Mouse (Mus musculus): ENCODE measurements around the gene Uggt1. TPM values are rescaled to one million over a fixed set of nuclear protein-coding genes. Genes with fewer than 3 reads are reported as not detected.

Uggt1 gene
- polyA plus RNA-seq, 1 experiment from 2014 or later = 59.8 TPM

GRCm38 (mm10) chr1:36230919-36231705 is 13.4 kb downstream of the Uggt1 start:
- Histone ChIP-seq H3K4me2 (no peak overlapping the region), H3K36me3 (replicated peaks) (peaks cover 53% of the 10 kb centered on the region), H3K27me3 (no peaks in the 10 kb centered on the region), H3K4me1 (no peaks in the 10 kb centered on the region), H3K9me3 (no peaks in the 10 kb centered on the region), H3K4me3 (replicated peaks) (no peak overlapping the region), H3K27ac (no peak overlapping the region), H3K9ac (no peak overlapping the region)
- WGBS = 90% methylated on average over 7 of the region's 7 CpGs
- no peak for ATAC-seq (ENCODE audit: low FRiP score)

- no peak overlapping the region for H3K4me2 ChIP-seq
- H3K4me3 ChIP-seq (replicated peaks) = no peak overlapping the region
- ATAC-seq (ENCODE audit: low FRiP score) = no peak
- no peaks in the 10 kb centered on the region for H3K27me3 ChIP-seq
- WGBS = 90% methylated on average over 9 of the region's 9 CpGs
- H3K9me3 ChIP-seq = no peaks in the 10 kb centered on the region
- no peaks in the 10 kb centered on the region for H3K4me1 ChIP-seq
- no peak overlapping the region for H3K27ac ChIP-seq
- peaks cover 64% of the 10 kb centered on the region for H3K36me3 ChIP-seq (replicated peaks)
- H3K9ac ChIP-seq = no peak overlapping the region
These were observed 16.1 kb downstream of the Uggt1 start for GRCm38 (mm10) chr1:36228461-36228860.

DNA sequence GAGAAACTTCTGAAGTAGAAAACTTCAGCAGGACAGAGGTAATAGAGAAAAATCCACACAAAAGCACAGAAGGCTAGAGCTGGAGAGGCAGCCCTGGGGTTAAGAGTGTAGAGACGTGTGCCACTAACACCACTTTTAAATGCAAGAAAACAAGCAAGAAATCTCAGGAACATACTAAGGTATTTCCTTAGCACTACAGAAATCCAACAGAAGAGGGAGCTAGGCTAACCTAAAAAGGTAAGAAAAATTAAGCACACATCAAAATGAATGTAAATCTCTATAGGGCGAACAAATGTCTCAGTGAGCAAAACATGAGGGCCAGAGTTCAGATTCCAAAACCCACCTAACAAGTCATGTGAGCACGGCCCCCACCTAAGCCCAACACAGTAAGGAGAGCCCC is 19.9 kb downstream of the Uggt1 start:
- Histone ChIP-seq H3K9me3 (no peaks in the 10 kb centered on the region), H3K4me1 (no peaks in the 10 kb centered on the region), H3K36me3 (replicated peaks) (peaks cover 75% of the 10 kb centered on the region), H3K9ac (no peak overlapping the region), H3K27ac (no peak overlapping the region), H3K4me3 (replicated peaks) (no peak overlapping the region), H3K27me3 (no peaks in the 10 kb centered on the region), H3K4me2 (no peak overlapping the region)
- ATAC-seq (ENCODE audit: low FRiP score) = no peak
- WGBS = 90% methylated on average over 3 of the region's 3 CpGs

DNA sequence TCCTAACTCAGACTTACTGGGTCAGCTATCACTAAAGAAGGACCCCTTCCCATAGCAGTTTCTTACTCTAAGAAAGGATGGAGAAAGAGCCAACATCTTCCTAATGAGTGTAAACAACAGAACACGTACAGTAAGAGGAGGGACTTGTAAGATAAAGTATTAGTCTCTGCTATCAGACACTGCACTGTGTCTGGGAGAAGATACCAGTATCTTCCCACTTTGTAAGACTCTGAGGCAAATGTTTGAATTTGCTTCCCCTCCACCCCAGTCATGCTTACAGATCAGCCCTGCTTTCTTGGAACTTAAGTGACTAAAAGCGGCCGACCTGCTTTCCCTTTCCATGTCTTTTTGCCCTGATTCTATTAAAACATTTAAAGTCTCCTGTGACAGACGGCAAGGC is 30.2 kb downstream of the Uggt1 start:
- H3K9ac ChIP-seq = no peak overlapping the region
- H3K36me3 ChIP-seq (replicated peaks) = peaks cover 44% of the 10 kb centered on the region
- no peak overlapping the region for H3K4me3 ChIP-seq (replicated peaks)
- no peaks in the 10 kb centered on the region for H3K4me1 ChIP-seq
- no peak for ATAC-seq (ENCODE audit: low FRiP score)
- no peak overlapping the region for H3K27ac ChIP-seq
- whole genome bisulfite sequencing = 89% methylated on average over 4 of the region's 4 CpGs
- no peaks in the 10 kb centered on the region for H3K9me3 ChIP-seq
- no peak overlapping the region for H3K4me2 ChIP-seq
- no peaks in the 10 kb centered on the region for H3K27me3 ChIP-seq

DNA sequence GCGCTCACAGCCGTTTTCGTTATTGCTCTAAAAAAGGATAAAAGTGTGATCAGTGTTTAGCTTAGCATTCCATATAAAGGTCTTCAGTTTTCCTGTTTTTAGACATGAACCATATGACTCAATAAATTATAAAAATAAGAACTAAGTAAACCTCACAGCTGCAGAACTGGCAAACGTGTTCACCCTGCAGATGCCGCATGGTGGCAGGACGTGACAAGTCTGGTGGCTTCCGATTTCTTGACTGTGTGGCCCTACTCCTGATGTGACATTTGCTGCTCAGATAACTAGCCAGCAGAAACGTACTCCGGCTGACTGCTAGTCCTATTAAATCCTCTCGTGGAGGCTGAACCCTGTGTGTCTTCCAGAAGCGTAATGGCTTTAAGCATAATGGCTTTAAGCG is 42.8 kb downstream of the Uggt1 start:
- no peaks in the 10 kb centered on the region for H3K9me3 ChIP-seq
- WGBS = 94% methylated on average over 12 of the region's 12 CpGs
- ATAC-seq (ENCODE audit: low FRiP score) = no peak
- no peak overlapping the region for H3K4me3 ChIP-seq (replicated peaks)
- H3K36me3 ChIP-seq (replicated peaks) = peaks cover 56% of the 10 kb centered on the region
- H3K4me1 ChIP-seq = no peaks in the 10 kb centered on the region
- no peaks in the 10 kb centered on the region for H3K27me3 ChIP-seq
- H3K27ac ChIP-seq = no peak overlapping the region
- H3K4me2 ChIP-seq = no peak overlapping the region
- no peak overlapping the region for H3K9ac ChIP-seq

DNA sequence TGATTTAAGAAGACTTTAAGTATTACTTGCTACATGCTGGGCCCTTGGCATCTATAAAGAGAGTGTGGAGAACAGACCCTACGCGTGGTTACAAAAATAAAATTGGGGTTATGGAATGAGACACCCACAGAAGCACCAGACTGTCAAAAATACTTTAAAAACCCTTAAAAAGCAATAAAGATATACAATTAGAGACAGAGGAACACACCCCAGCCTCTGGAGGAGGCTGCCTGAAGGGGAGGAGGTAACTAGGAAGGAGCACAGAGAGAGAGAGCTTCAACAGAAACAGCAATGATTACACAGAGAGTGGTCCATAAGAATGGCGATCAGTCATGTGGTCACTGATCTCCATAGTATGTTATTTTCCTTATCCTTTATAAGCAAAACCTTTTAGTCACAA is 50.0 kb downstream of the Uggt1 start:
- no peaks in the 10 kb centered on the region for H3K4me1 ChIP-seq
- H3K9me3 ChIP-seq = no peaks in the 10 kb centered on the region
- H3K27me3 ChIP-seq = no peaks in the 10 kb centered on the region
- WGBS = 94% methylated on average over 3 of the region's 3 CpGs
- ATAC-seq (ENCODE audit: low FRiP score) = no peak
- no peak overlapping the region for H3K4me2 ChIP-seq
- H3K9ac ChIP-seq = no peak overlapping the region
- no peak overlapping the region for H3K4me3 ChIP-seq (replicated peaks)
- no peak overlapping the region for H3K27ac ChIP-seq
- peaks cover 93% of the 10 kb centered on the region for H3K36me3 ChIP-seq (replicated peaks)

DNA sequence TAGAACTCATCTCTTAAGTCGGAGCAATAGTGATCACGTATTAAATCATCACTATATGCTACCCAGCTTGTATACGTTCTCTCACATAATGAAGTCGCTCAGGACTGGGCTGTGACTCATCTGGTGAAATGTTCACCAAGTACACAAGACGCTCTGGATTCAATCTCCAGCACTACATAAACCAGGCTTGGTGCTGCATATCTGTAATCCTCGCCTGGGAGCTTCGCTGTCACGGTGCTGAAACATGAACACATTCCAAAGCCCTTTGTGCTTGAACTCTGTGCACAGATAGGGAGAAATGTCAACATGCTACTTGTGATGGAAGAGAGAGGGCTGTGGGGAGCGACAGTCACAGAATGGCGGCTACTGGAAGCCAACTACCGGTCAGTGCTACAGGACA is 52.6 kb downstream of the Uggt1 start:
- H3K4me1 ChIP-seq = no peaks in the 10 kb centered on the region
- H3K4me3 ChIP-seq (replicated peaks) = no peak overlapping the region
- no peak overlapping the region for H3K27ac ChIP-seq
- WGBS = 96% methylated on average over 11 of the region's 11 CpGs
- H3K36me3 ChIP-seq (replicated peaks) = peaks cover 92% of the 10 kb centered on the region
- H3K9ac ChIP-seq = no peak overlapping the region
- H3K4me2 ChIP-seq = no peak overlapping the region
- ATAC-seq (ENCODE audit: low FRiP score) = no peak
- H3K27me3 ChIP-seq = no peaks in the 10 kb centered on the region
- H3K9me3 ChIP-seq = no peaks in the 10 kb centered on the region

GRCm38 (mm10) chr1:36180038-36180437 is 64.5 kb downstream of the Uggt1 start:
- Histone ChIP-seq H3K27me3 (no peaks in the 10 kb centered on the region), H3K27ac (no peak overlapping the region), H3K4me1 (no peaks in the 10 kb centered on the region), H3K9ac (no peak overlapping the region), H3K4me2 (no peak overlapping the region), H3K9me3 (no peaks in the 10 kb centered on the region), H3K36me3 (replicated peaks) (peaks cover 85% of the 10 kb centered on the region), H3K4me3 (replicated peaks) (no peak overlapping the region)
- WGBS = 87% methylated on average over 5 of the region's 5 CpGs
- ATAC-seq (ENCODE audit: low FRiP score) = no peak

DNA sequence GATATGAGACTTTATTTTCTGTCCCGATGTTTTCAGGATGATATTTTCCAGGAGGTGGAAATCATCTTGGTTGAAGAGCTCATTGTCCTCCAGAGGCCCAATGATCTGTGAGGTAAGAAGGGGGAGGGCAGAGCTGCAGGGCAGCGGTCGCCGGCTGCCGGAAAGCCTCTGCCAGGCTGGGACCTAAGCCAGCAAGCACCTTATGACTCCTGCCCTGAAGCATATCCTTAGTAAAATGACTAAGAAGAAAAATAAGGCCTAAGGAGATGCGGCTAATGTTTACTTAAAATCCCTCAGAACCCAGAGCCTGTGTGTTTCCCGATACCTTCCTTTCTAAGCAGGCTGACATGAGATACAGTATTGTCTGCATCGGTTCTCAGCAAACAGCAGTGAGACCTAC is 71.1 kb downstream of the Uggt1 start:
- no peak overlapping the region for H3K9ac ChIP-seq
- H3K27ac ChIP-seq = no peak overlapping the region
- H3K27me3 ChIP-seq = no peaks in the 10 kb centered on the region
- H3K9me3 ChIP-seq = no peaks in the 10 kb centered on the region
- 94% methylated on average over 8 of the region's 8 CpGs for WGBS
- no peak overlapping the region for H3K4me3 ChIP-seq (replicated peaks)
- no peaks in the 10 kb centered on the region for H3K4me1 ChIP-seq
- no peak overlapping the region for H3K4me2 ChIP-seq
- no peak for ATAC-seq (ENCODE audit: low FRiP score)
- H3K36me3 ChIP-seq (replicated peaks) = peaks cover 85% of the 10 kb centered on the region

- Histone ChIP-seq H3K4me1 (no peaks in the 10 kb centered on the region), H3K27me3 (no peaks in the 10 kb centered on the region), H3K36me3 (replicated peaks) (peaks cover 81% of the 10 kb centered on the region), H3K27ac (no peak overlapping the region), H3K9me3 (no peaks in the 10 kb centered on the region), H3K9ac (no peak overlapping the region), H3K4me3 (replicated peaks) (no peak overlapping the region), H3K4me2 (no peak overlapping the region)
- ATAC-seq (ENCODE audit: low FRiP score) = no peak
- WGBS = 93% methylated on average over 6 of the region's 6 CpGs
These were observed 71.6 kb downstream of the Uggt1 start for GRCm38 (mm10) chr1:36172941-36173340.

GRCm38 (mm10) chr1:36162687-36163086 is 81.8 kb downstream of the Uggt1 start:
- H3K27me3 ChIP-seq = no peaks in the 10 kb centered on the region
- no peak overlapping the region for H3K27ac ChIP-seq
- no peak overlapping the region for H3K4me2 ChIP-seq
- H3K36me3 ChIP-seq (replicated peaks) = peaks cover 68% of the 10 kb centered on the region
- H3K9me3 ChIP-seq = no peaks in the 10 kb centered on the region
- 81% methylated on average over 8 of the region's 8 CpGs for WGBS
- no peaks in the 10 kb centered on the region for H3K4me1 ChIP-seq
- ATAC-seq (ENCODE audit: low FRiP score) = no peak
- no peak overlapping the region for H3K9ac ChIP-seq
- no peak overlapping the region for H3K4me3 ChIP-seq (replicated peaks)

- H3K4me1 ChIP-seq = no peaks in the 10 kb centered on the region
- WGBS = 94% methylated on average over 9 of the region's 9 CpGs
- no peak for ATAC-seq (ENCODE audit: low FRiP score)
- no peak overlapping the region for H3K27ac ChIP-seq
- H3K9me3 ChIP-seq = no peaks in the 10 kb centered on the region
- peaks cover 79% of the 10 kb centered on the region for H3K36me3 ChIP-seq (replicated peaks)
- no peaks in the 10 kb centered on the region for H3K27me3 ChIP-seq
- H3K4me3 ChIP-seq (replicated peaks) = no peak overlapping the region
- H3K4me2 ChIP-seq = no peak overlapping the region
- H3K9ac ChIP-seq = no peak overlapping the region
These were observed 83.3 kb downstream of the Uggt1 start for GRCm38 (mm10) chr1:36161208-36161607.

DNA sequence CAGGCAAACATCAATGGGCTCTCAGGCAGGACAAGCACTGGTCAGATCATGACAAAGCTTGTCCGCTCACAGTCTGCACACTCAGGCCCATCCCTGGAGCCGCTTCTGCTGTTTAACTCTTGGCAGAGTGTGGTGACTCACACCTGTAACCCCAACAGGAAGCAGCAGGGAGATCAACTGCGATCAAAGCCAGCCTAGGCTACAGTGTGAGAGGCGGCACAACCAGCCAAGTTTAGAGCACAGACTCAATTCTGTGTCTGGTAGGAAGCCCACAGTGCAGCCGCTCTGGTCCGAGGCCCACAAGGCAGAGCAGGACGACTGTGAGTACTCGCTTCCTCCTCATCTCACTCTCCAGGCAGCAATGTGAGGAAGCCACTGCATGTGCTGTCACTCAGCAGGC is 84.3 kb downstream of the Uggt1 start:
- ATAC-seq (ENCODE audit: low FRiP score) = no peak
- WGBS = 98% methylated on average over 8 of the region's 8 CpGs
- no peaks in the 10 kb centered on the region for H3K27me3 ChIP-seq

More for the DNA sequence above, 84.3 kb downstream of the Uggt1 start:
- H3K4me3 ChIP-seq (replicated peaks) = no peak overlapping the region
- H3K9ac ChIP-seq = no peak overlapping the region
- no peak overlapping the region for H3K4me2 ChIP-seq
- no peak overlapping the region for H3K27ac ChIP-seq
- peaks cover 86% of the 10 kb centered on the region for H3K36me3 ChIP-seq (replicated peaks)
- no peaks in the 10 kb centered on the region for H3K9me3 ChIP-seq
- no peaks in the 10 kb centered on the region for H3K4me1 ChIP-seq

Measured in forebrain, embryonic 12.5 days (tissue).